Mouse (Mus musculus) fat pad, adult 2 months (tissue): ENCODE results near the gene F5.

Source experiments
- DNase-seq: peaks from one replicate; pipeline ENCODE4 v3.0.0-alpha.2; 2011; ENCODE audit warnings: low read depth, low spot score; ENCODE audit errors: extremely low read depth

The F5 gene

GRCm38 (mm10) chr1:164158571-164158970 lies 6.9 kb downstream of the F5 start:
- no peak for DNase-seq

GRCm38 (mm10) chr1:164159781-164160180 lies 8.1 kb downstream of the F5 start:
- DNase-seq = no peak

- no peak for DNase-seq
Observed at GRCm38 (mm10) chr1:164162745-164163144, 11.1 kb downstream of the F5 start.

GRCm38 (mm10) chr1:164168818-164169217 lies 17.2 kb downstream of the F5 start:
- no peak for DNase-seq

- no peak for DNase-seq
Observed at GRCm38 (mm10) chr1:164170434-164170833, 18.8 kb downstream of the F5 start.

- no peak for DNase-seq
Observed at GRCm38 (mm10) chr1:164173145-164173544, 21.5 kb downstream of the F5 start.

GRCm38 (mm10) chr1:164176856-164177255 lies 25.2 kb downstream of the F5 start:
- DNase-seq = no peak

GRCm38 (mm10) chr1:164178429-164178828 lies 26.8 kb downstream of the F5 start:
- DNase-seq = no peak

GRCm38 (mm10) chr1:164184142-164184870 lies 32.7 kb downstream of the F5 start:
- no peak for DNase-seq

GRCm38 (mm10) chr1:164184871-164185223 lies 33.2 kb downstream of the F5 start:
- DNase-seq = no peak

GRCm38 (mm10) chr1:164185316-164185715 lies 33.7 kb downstream of the F5 start:
- no peak for DNase-seq

GRCm38 (mm10) chr1:164187002-164187560 lies 35.4 kb downstream of the F5 start:
- DNase-seq = no peak

- DNase-seq = no peak
Observed at GRCm38 (mm10) chr1:164199551-164199950, 47.9 kb downstream of the F5 start.

GRCm38 (mm10) chr1:164208437-164208836 lies 56.8 kb downstream of the F5 start:
- DNase-seq = no peak

- no peak for DNase-seq
Observed at GRCm38 (mm10) chr1:164210899-164211298, 59.3 kb downstream of the F5 start.

- no peak for DNase-seq
Observed at GRCm38 (mm10) chr1:164212686-164213085, 61.0 kb downstream of the F5 start.

GRCm38 (mm10) chr1:164214190-164214589 lies 62.6 kb downstream of the F5 start:
- no peak for DNase-seq

GRCm38 (mm10) chr1:164215097-164215496 lies 63.5 kb downstream of the F5 start:
- no peak for DNase-seq

GRCm38 (mm10) chr1:164215540-164215939 lies 63.9 kb downstream of the F5 start:
- DNase-seq = peak; percentile 81

GRCm38 (mm10) chr1:164217791-164218685 lies 66.4 kb downstream of the F5 start:
- no peak for DNase-seq

GRCm38 (mm10) chr1:164220261-164220660 lies 68.6 kb downstream of the F5 start:
- DNase-seq = no peak

- DNase-seq = no peak
Observed at GRCm38 (mm10) chr1:164223089-164223488, 71.5 kb downstream of the F5 start.
